Mouse (Mus musculus): ENCODE data around the gene Ttbk1.

Ttbk1 gene

GRCm38 (mm10) chr17:46408478-46408877 lies 79.0 kb downstream of the Ttbk1 start:
- DNase-seq (ENCODE audit: low read depth), result no peak

GRCm38 (mm10) chr17:46394631-46395030 lies 92.8 kb downstream of the Ttbk1 start:
- DNase-seq (ENCODE audit: low read depth), result no peak

GRCm38 (mm10) chr17:46393012-46393411 lies 94.5 kb downstream of the Ttbk1 start:
- DNase-seq (ENCODE audit: low read depth), result peak; percentile 75
